Mouse (Mus musculus) forebrain, embryonic 13.5 days (tissue): ENCODE measurements at regions not wholly inside any gene's neighbourhood (a gene's known extent, or its start where the extent isn't known, plus 50 kb on each side); places are given as distances from the start of the nearest gene placed in this dataset.
"Not testable (repeated sequence)": the region's sequence is repeated elsewhere in the genome, so short reads cannot be mapped to it uniquely, and the experiment has no call there.

Experiments
- ATAC-seq: fragments of 200-750 bp; cut with Nextera tagmentation; 2 replicates; pipeline ENCODE4 v1.8.0; 2017
- H3K27ac ChIP-seq: fragments of 300-500 bp; sonication (generic); 2 replicates; pipeline ENCODE4 v1.5.1; 2015; ENCODE audit warnings: inconsistent platforms, mild to moderate bottlenecking, moderate library complexity
- H3K27me3 ChIP-seq: fragments of 300-500 bp; sonication (generic); 2 replicates; pipeline ENCODE4 v1.6.1; 2015; ENCODE audit warnings: mild to moderate bottlenecking, inconsistent platforms
- H3K36me3 ChIP-seq: fragments of 300-500 bp; sonication (generic); 2 replicates; pipeline ENCODE4 v1.6.1; 2015; ENCODE audit warnings: mild to moderate bottlenecking, inconsistent platforms; ENCODE audit not compliant: poor library complexity, severe bottlenecking
- H3K4me1 ChIP-seq: fragments of 300-500 bp; sonication (generic); 2 replicates; pipeline ENCODE4 v1.6.1; 2015; ENCODE audit warnings: inconsistent platforms
- H3K4me2 ChIP-seq: fragments of 300-500 bp; sonication (generic); 2 replicates; pipeline ENCODE4 v1.6.1; 2015; ENCODE audit warnings: inconsistent platforms, mild to moderate bottlenecking, moderate library complexity
- H3K4me3 ChIP-seq: fragments of 300-500 bp; sonication (generic); 2 replicates; pipeline ENCODE4 v1.5.1; 2015; ENCODE audit warnings: mild to moderate bottlenecking, inconsistent platforms
- H3K9ac ChIP-seq: fragments of 300-500 bp; sonication (generic); 2 replicates; pipeline ENCODE4 v1.6.1; 2015; ENCODE audit warnings: mild to moderate bottlenecking, inconsistent platforms
- H3K9me3 ChIP-seq: fragments of 300-500 bp; sonication (generic); replicated peaks from 2 replicates; pipeline ENCODE4 v1.6.1; 2016; ENCODE audit warnings: inconsistent platforms
- WGBS: fragments of 180-500 bp; shearing (Covaris S2); methylation state at CpG from one replicate; pipeline ENCODE4 v1.1.7; 2015; 5-methylcytosine and 5-hydroxymethylcytosine counted together

DNA sequence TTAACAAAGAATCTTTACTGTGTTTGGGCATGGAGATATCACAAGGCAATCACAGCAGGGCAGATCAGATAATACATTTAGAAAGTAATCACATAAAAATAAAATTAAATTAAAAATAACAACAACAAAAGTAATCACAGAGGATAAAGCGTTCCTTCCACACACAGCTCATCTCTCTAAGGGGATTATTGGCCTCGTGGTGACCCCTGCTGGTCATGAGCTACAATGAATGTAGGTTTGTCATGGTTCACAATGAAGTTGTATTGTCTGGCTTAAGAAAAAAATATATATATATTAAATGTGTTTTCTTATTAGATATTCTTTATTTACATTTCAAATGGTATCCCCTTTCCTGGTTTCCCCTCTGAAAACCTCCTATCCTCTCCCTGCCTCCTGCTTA lies 1039.1 kb upstream of the Zfp386 start:
- H3K27ac ChIP-seq, result no peak overlapping the region

DNA sequence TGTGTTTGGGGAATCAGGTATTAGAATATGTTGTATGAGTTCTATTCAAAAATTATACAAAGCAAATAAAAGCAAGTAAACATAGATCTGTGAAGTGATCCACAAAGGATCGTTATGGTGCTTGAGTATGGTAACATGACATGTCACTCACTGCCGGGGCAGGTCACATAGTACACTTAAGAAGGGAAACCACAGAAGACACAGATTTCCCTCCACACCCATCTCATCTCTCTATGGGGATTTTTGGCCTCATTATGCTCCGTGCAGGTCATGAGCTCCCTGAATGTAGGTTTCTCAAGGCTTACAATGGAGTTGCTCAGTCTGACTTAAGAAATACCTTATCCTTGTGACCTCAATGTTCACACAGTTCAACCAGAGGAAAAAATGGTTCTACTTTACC lies 1034.8 kb upstream of the Zfp386 start:
- no peak overlapping the region for H3K9ac ChIP-seq
- no peak overlapping the region for H3K27ac ChIP-seq
- no peaks in the 10 kb centered on the region for H3K27me3 ChIP-seq
- H3K36me3 ChIP-seq, result no peaks in the 10 kb centered on the region
- no peaks in the 10 kb centered on the region for H3K4me1 ChIP-seq
- no peak overlapping the region for H3K4me3 ChIP-seq
- WGBS, result 88% methylated on average over 3 of the region's 3 CpGs
- H3K4me2 ChIP-seq, result no peak overlapping the region
- no peak for ATAC-seq
- H3K9me3 ChIP-seq, result peaks cover 16% of the 10 kb centered on the region

More for the DNA sequence above, 1039.1 kb upstream of the Zfp386 start:
- no peaks in the 10 kb centered on the region for H3K4me1 ChIP-seq
- H3K27me3 ChIP-seq, result no peaks in the 10 kb centered on the region
- ATAC-seq, result no peak
- no peak overlapping the region for H3K4me2 ChIP-seq
- no peak overlapping the region for H3K4me3 ChIP-seq
- H3K9me3 ChIP-seq, result peaks cover 23% of the 10 kb centered on the region
- H3K36me3 ChIP-seq, result no peaks in the 10 kb centered on the region
- WGBS, result 60% methylated on average over 2 of the region's 2 CpGs
- H3K9ac ChIP-seq, result no peak overlapping the region

GRCm38 (mm10) chr12:115023742-115024141 lies 1023.8 kb upstream of the Zfp386 start:
- H3K36me3 ChIP-seq, result no peaks in the 10 kb centered on the region
- ATAC-seq, result no peak
- no peak overlapping the region for H3K4me3 ChIP-seq
- H3K9ac ChIP-seq, result no peak overlapping the region
- no peaks in the 10 kb centered on the region for H3K27me3 ChIP-seq
- no peak overlapping the region for H3K27ac ChIP-seq
- no peak overlapping the region for H3K4me2 ChIP-seq
- 86% methylated on average over 1 of the region's 1 CpGs for WGBS
- H3K9me3 ChIP-seq, result peaks cover 21% of the 10 kb centered on the region
- no peaks in the 10 kb centered on the region for H3K4me1 ChIP-seq

DNA sequence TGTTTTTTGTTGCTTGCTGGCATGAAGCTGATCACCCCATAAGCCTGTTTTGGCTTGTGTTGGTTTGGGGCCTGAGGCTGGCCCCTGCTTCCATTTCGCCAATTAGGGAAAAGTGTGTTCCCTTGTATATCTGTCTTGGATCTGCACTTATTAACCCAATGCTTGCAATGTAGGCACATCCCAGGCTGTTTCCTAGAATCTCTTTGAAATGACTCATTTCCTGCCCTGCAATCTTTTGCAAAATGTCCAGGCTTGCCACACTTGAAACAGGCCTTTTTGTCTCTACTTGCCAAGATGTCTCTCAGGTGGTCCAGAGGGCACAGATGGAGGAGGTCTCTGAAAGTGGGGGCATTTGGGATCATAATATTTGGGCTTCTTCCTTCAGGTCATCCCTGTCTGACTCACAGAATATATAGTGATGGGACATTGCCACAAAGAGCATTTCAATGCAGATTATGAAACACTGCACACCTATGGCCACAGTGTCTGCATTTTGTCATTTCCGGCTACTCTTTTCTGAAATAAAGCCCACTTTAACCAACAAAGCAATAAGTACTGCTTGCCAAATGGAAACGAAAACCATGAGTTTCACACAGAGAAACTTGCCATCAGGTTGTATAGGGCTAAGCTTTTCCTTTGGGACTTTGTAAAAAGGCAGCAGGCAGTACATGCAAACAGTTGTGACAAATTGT lies 1012.9 kb upstream of the Zfp386 start:
- no peak for ATAC-seq
- H3K4me3 ChIP-seq, result no peak overlapping the region
- no peak overlapping the region for H3K27ac ChIP-seq
- H3K9ac ChIP-seq, result no peak overlapping the region
- H3K9me3 ChIP-seq, result peaks cover 27% of the 10 kb centered on the region
- no peaks in the 10 kb centered on the region for H3K27me3 ChIP-seq
- H3K4me1 ChIP-seq, result no peaks in the 10 kb centered on the region
- WGBS, result 78% methylated on average over 3 of the region's 3 CpGs
- H3K4me2 ChIP-seq, result no peak overlapping the region
- no peaks in the 10 kb centered on the region for H3K36me3 ChIP-seq

DNA sequence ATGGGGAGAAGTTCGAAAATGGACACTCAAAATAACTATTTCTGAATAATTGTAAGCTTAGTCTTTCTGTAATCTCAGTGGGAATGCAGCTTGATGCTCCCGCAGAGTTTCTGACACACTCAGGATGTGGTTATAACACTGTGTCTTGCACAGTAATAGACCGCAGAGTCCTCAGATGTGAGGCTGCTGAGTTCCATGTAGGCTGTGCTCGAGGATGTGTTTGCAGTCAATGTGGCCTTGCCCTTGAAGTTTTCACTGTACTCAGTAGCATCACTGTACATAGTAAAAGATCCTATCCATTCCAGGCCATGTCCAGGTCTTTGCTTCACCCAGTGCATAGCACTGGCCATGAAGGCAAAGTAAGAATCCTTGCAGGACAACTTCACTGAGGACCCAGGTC lies 992.4 kb upstream of the Zfp386 start:
- H3K9me3 ChIP-seq, result peaks cover 15% of the 10 kb centered on the region
- H3K9ac ChIP-seq, result no peak overlapping the region
- no peak overlapping the region for H3K4me2 ChIP-seq
- no peak for ATAC-seq
- no peaks in the 10 kb centered on the region for H3K36me3 ChIP-seq
- no peaks in the 10 kb centered on the region for H3K4me1 ChIP-seq
- 83% methylated on average over 4 of the region's 4 CpGs for WGBS
- H3K27ac ChIP-seq, result no peak overlapping the region
- no peaks in the 10 kb centered on the region for H3K27me3 ChIP-seq
- H3K4me3 ChIP-seq, result no peak overlapping the region

GRCm38 (mm10) chr12:115059954-115060353 lies 987.6 kb upstream of the Zfp386 start:
- H3K9ac ChIP-seq, H3K27me3 ChIP-seq, H3K4me2 ChIP-seq, H3K36me3 ChIP-seq, H3K4me3 ChIP-seq, H3K4me1 ChIP-seq, H3K27ac ChIP-seq, ATAC-seq: not testable (repeated sequence)
- peaks cover 30% of the 10 kb centered on the region for H3K9me3 ChIP-seq

GRCm38 (mm10) chr12:115067251-115067650 lies 980.3 kb upstream of the Zfp386 start:
- Histone ChIP-seq H3K9me3 (peaks cover 12% of the 10 kb centered on the region), H3K9ac (no peak overlapping the region)

GRCm38 (mm10) chr12:115091460-115091859 lies 956.1 kb upstream of the Zfp386 start:
- H3K4me3 ChIP-seq, H3K9me3 ChIP-seq, H3K27ac ChIP-seq, H3K36me3 ChIP-seq, H3K4me2 ChIP-seq, H3K4me1 ChIP-seq, H3K27me3 ChIP-seq, ATAC-seq, H3K9ac ChIP-seq: not testable (repeated sequence)
- 85% methylated on average over 2 of the region's 2 CpGs for WGBS

More at GRCm38 (mm10) chr12:115067251-115067650, 980.3 kb upstream of the Zfp386 start:
- ATAC-seq, result no peak
- 74% methylated on average over 2 of the region's 2 CpGs for WGBS
- H3K36me3 ChIP-seq, result no peaks in the 10 kb centered on the region
- H3K27me3 ChIP-seq, result no peaks in the 10 kb centered on the region
- no peak overlapping the region for H3K4me3 ChIP-seq
- H3K4me2 ChIP-seq, result no peak overlapping the region
- no peak overlapping the region for H3K27ac ChIP-seq
- no peaks in the 10 kb centered on the region for H3K4me1 ChIP-seq

GRCm38 (mm10) chr12:115109742-115110141 lies 937.8 kb upstream of the Zfp386 start:
- Histone ChIP-seq H3K4me3 (no peak overlapping the region), H3K27me3 (no peaks in the 10 kb centered on the region), H3K9ac (no peak overlapping the region), H3K9me3 (peaks cover 20% of the 10 kb centered on the region), H3K27ac (no peak overlapping the region), H3K4me2 (no peak overlapping the region), H3K4me1 (no peaks in the 10 kb centered on the region), H3K36me3 (no peaks in the 10 kb centered on the region)
- ATAC-seq, result no peak

GRCm38 (mm10) chr12:115119134-115119826 lies 928.2 kb upstream of the Zfp386 start:
- not testable (repeated sequence) for H3K27ac ChIP-seq, H3K4me3 ChIP-seq, H3K27me3 ChIP-seq, H3K4me2 ChIP-seq, H3K4me1 ChIP-seq, H3K9ac ChIP-seq, H3K36me3 ChIP-seq, ATAC-seq
- 75% methylated on average over 4 of the region's 4 CpGs for WGBS
- peaks cover 10% of the 10 kb centered on the region; the same call in 1 of the 2 replicates for H3K9me3 ChIP-seq

GRCm38 (mm10) chr12:115121259-115121658 lies 926.3 kb upstream of the Zfp386 start:
- H3K4me1 ChIP-seq, result no peaks in the 10 kb centered on the region
- no peak overlapping the region for H3K27ac ChIP-seq
- H3K4me3 ChIP-seq, result no peak overlapping the region
- no peak overlapping the region for H3K9ac ChIP-seq
- no peaks in the 10 kb centered on the region for H3K27me3 ChIP-seq
- no peak for ATAC-seq
- H3K9me3 ChIP-seq, result peaks cover 8% of the 10 kb centered on the region
- no peaks in the 10 kb centered on the region for H3K36me3 ChIP-seq
- WGBS, result 76% methylated on average over 1 of the region's 1 CpGs
- no peak overlapping the region for H3K4me2 ChIP-seq

- no peak for ATAC-seq
- no peaks in the 10 kb centered on the region for H3K36me3 ChIP-seq
These were observed 925.6 kb upstream of the Zfp386 start for GRCm38 (mm10) chr12:115121899-115122298.

DNA sequence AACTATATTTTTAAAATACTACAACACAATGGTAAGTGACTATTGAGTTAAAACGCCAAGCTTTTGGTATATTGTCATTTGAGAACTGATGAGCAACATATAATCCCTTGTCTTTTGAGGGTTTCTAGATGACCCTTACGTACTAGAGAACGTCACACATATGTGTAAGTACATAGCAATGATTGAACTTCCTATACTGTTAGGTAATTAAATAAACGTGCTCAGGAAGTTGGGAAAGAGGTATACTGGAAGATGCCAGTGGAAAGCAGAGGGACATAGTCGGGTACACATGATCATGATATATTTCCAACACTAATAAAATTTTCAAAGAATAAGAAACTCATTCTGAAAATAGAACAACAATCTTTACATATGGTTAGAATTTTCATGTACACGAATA lies 914.6 kb upstream of the Zfp386 start:
- not testable (repeated sequence) for H3K27ac ChIP-seq, H3K4me1 ChIP-seq, H3K9me3 ChIP-seq, H3K36me3 ChIP-seq, H3K4me3 ChIP-seq, H3K9ac ChIP-seq, H3K27me3 ChIP-seq, H3K4me2 ChIP-seq, ATAC-seq
- 64% methylated on average over 5 of the region's 6 CpGs for WGBS

More at GRCm38 (mm10) chr12:115121899-115122298, 925.6 kb upstream of the Zfp386 start:
- Histone ChIP-seq H3K9ac (no peak overlapping the region), H3K27me3 (no peaks in the 10 kb centered on the region), H3K27ac (no peak overlapping the region), H3K4me3 (no peak overlapping the region), H3K4me2 (no peak overlapping the region), H3K4me1 (no peaks in the 10 kb centered on the region), H3K9me3 (peaks cover 15% of the 10 kb centered on the region)
